Mouse (Mus musculus) CD8-positive naive resting alpha-beta T cell, adult 2 months (primary cell): ENCODE results near the gene Ssu72.

Source experiments
- DNase-seq, 2 experiments: peaks; one replicate each; pipeline ENCODE4 v3.0.0; 2022; ENCODE audit warnings: low read depth in 2 of 2, low spot score in 2 of 2

The Ssu72 gene

GRCm38 (mm10) chr4:155780895-155781294 is 76.3 kb downstream of the Ssu72 start:
- no peak for DNase-seq
